Mouse (Mus musculus) lung, postnatal 0 days (tissue): ENCODE measurements around the gene Mcm2. TPM values are rescaled to one million over a fixed set of nuclear protein-coding genes. Genes with fewer than 3 reads are reported as not detected.
A peak's percentile ranks its signal among the peaks of the same experiment; 100 is the strongest.

Experiments
- ATAC-seq: fragments of 200-750 bp; cut with Nextera tagmentation; 2 replicates; pipeline ENCODE4 v1.8.0; 2017; ENCODE audit warnings: moderate library complexity
- DNase-seq: peaks from one replicate; pipeline ENCODE4 v3.0.0-alpha.2; 2016; ENCODE audit warnings: low spot score
- H3K27ac ChIP-seq: fragments of 300-500 bp; sonication (generic); 2 replicates; pipeline ENCODE4 v1.5.1; 2014; ENCODE audit warnings: antibody characterized with exemption, mild to moderate bottlenecking, low read length, mixed read lengths
- H3K27me3 ChIP-seq: fragments of 300-500 bp; sonication (generic); replicated peaks from 2 replicates; pipeline ENCODE4 v1.6.1; 2014; ENCODE audit warnings: low read length, mixed read lengths; ENCODE audit not compliant: insufficient read depth
- H3K36me3 ChIP-seq: fragments of 300-500 bp; sonication (generic); 2 replicates; pipeline ENCODE4 v1.6.1; 2014; ENCODE audit warnings: low read length, mixed read lengths; ENCODE audit not compliant: insufficient read depth
- H3K4me1 ChIP-seq: fragments of 300-500 bp; sonication (generic); 2 replicates; pipeline ENCODE4 v1.6.1; 2014; ENCODE audit warnings: antibody characterized with exemption, low read depth, low read length, mixed read lengths; ENCODE audit not compliant: insufficient read depth
- H3K4me2 ChIP-seq: fragments of 300-500 bp; sonication (generic); replicated peaks from 2 replicates; pipeline ENCODE4 v1.6.1; 2014; ENCODE audit warnings: low read depth, mild to moderate bottlenecking, low read length, moderate library complexity, mixed read lengths
- H3K4me3 ChIP-seq: fragments of 300-500 bp; sonication (generic); 2 replicates; pipeline ENCODE4 v1.5.1; 2014; ENCODE audit warnings: low read depth, low read length
- H3K9ac ChIP-seq: fragments of 300-500 bp; sonication (generic); replicated peaks from 2 replicates; pipeline ENCODE4 v1.6.1; 2014; ENCODE audit warnings: low read depth, mild to moderate bottlenecking
- H3K9me3 ChIP-seq: fragments of 300-500 bp; sonication (generic); 2 replicates; pipeline ENCODE4 v1.6.1; 2016; ENCODE audit warnings: low read length, mixed read lengths
- CTCF ChIP-seq: IDR thresholded peaks from 2 replicates; pipeline ENCODE4 v1.5.1; 2016; ENCODE audit warnings: antibody characterized with exemption, mild to moderate bottlenecking
- EP300 ChIP-seq: IDR thresholded peaks from 2 replicates; pipeline ENCODE4 v1.6.1; 2016; ENCODE audit warnings: antibody characterized with exemption, mild to moderate bottlenecking, control low read depth
- WGBS: fragments of 180-500 bp; shearing (Covaris S2); extraction: QIAGEN DNeasy Blood & Tissue Kit; methylation state at CpG from one replicate; pipeline ENCODE4 v1.1.7; 2014; 5-methylcytosine and 5-hydroxymethylcytosine counted together
- polyA plus RNA-seq: library from polyadenylated mRNA; unstranded; fragments of >200 nt; fragmentation: Nextera tagmentation; extraction: Ambion mirVana; gene quantifications from 2 replicates; pipeline ENCODE4 v1.2.1, GENCODE M21; 2015

The Mcm2 gene
- polyA plus RNA-seq, 1 experiment from 2014 or later = 14.5 TPM

- ATAC-seq (no peak), DNase-seq (no peak)
- peak overlapping the region; percentile 82 for H3K9ac ChIP-seq
- H3K4me3 ChIP-seq = peak overlapping the region; percentile 84
- H3K4me2 ChIP-seq = peak overlapping the region; percentile 88
- peak overlapping the region; percentile 97 for H3K27ac ChIP-seq
- WGBS = 52% methylated on average over 9 of the region's 9 CpGs
- no peaks in the 10 kb centered on the region for H3K9me3 ChIP-seq
- no peaks in the 10 kb centered on the region for H3K27me3 ChIP-seq
- peaks cover 11% of the 10 kb centered on the region for H3K4me1 ChIP-seq
- no peak for TF ChIP-seq EP300
- no peak for TF ChIP-seq CTCF
- peaks cover 23% of the 10 kb centered on the region; the same call in 1 of the 2 replicates for H3K36me3 ChIP-seq
Measured at GRCm38 (mm10) chr6:88840791-88841513, 57.6 kb downstream of the Mcm2 start.

GRCm38 (mm10) chr6:88840211-88840610, 58.4 kb downstream of the Mcm2 start:
- Histone ChIP-seq H3K36me3 (peaks cover 29% of the 10 kb centered on the region; the same call in 1 of the 2 replicates), H3K9ac (no peak overlapping the region), H3K4me1 (peaks cover 11% of the 10 kb centered on the region), H3K9me3 (no peaks in the 10 kb centered on the region), H3K27ac (no peak overlapping the region), H3K4me2 (peak overlapping the region; percentile 88; the same call in 1 of the 2 replicates), H3K27me3 (no peaks in the 10 kb centered on the region), H3K4me3 (no peak overlapping the region)
- DNase-seq (no peak), ATAC-seq (no peak)
- TF ChIP-seq EP300 (no peak), CTCF (no peak)
- WGBS = 62% methylated on average over 3 of the region's 3 CpGs

DNA sequence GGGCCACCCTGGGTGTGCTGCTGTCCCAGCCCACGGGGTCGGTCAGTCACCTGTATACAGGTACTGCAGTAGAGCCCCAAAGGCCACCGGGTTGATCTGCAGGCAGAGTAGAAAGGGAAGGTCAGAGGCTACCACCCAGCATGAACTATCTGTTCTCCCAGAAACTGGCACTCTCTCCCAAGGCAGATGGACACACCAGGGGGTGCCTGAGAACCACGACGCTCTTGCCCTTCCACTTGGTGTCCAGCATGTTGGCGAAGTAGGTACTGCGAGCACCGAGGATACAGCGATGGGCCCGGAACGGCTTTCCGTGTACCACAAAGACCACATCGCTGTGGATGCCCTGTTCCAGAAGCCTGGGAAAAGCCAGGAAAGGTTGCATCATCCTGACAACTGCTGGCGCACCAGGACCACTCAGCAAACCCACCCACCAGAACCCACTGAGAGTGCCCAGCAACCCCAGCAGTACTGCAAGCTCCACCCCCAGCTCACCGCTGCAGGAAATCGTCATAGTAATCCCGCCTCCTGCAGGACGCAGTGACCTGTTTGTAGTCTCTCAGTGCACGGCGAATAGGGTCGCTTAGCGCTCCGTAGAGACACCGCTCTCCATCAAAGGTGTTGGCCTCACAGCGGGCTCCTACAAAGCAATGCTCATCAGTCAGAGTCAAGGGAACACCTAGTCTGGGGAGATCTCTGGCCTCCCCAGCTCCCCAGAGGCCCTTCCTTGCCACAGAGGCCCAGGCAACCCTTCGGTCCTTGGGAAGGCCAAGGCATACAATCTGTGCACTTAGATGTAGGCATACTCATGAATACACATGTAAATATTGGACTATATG, 59.2 kb downstream of the Mcm2 start:
- H3K36me3 ChIP-seq = peaks cover 29% of the 10 kb centered on the region; the same call in 1 of the 2 replicates
- H3K4me2 ChIP-seq = no peak overlapping the region
- no peak overlapping the region for H3K4me3 ChIP-seq
- ATAC-seq (no peak), DNase-seq (no peak)
- no peaks in the 10 kb centered on the region for H3K27me3 ChIP-seq
- no peak overlapping the region for H3K9ac ChIP-seq
- H3K4me1 ChIP-seq = peaks cover 11% of the 10 kb centered on the region
- H3K27ac ChIP-seq = no peak overlapping the region
- 86% methylated on average over 26 of the region's 26 CpGs for WGBS
- no peaks in the 10 kb centered on the region for H3K9me3 ChIP-seq
- TF ChIP-seq CTCF (no peak), EP300 (no peak)

DNA sequence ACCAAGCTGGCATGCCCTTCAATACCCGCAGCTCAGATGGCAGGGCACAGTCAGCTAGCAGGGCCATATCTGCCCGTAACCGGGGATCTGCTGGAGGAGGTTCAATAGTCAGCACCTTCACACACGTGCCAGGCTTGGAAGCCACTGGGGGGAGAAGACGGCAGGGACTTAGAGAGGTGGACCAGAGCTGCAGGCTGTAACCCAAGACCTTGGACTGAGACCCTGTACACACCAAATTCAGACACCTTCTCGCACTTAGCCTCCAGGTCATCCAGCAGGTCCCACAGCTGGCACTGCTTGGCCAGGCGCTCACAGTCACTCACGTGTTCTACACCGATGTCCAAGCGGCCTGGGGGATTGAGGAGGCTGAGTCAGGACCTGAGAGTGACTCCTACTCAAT, 60.0 kb downstream of the Mcm2 start:
- no peak for ATAC-seq
- Histone ChIP-seq H3K4me1 (peaks cover 11% of the 10 kb centered on the region), H3K36me3 (peaks cover 29% of the 10 kb centered on the region; the same call in 1 of the 2 replicates), H3K9me3 (no peaks in the 10 kb centered on the region), H3K4me3 (no peak overlapping the region), H3K4me2 (no peak overlapping the region), H3K27ac (no peak overlapping the region), H3K27me3 (no peaks in the 10 kb centered on the region), H3K9ac (no peak overlapping the region)
- TF ChIP-seq CTCF (no peak), EP300 (no peak)
- 93% methylated on average over 10 of the region's 10 CpGs for WGBS
- no peak for DNase-seq

GRCm38 (mm10) chr6:88837999-88838398, 60.6 kb downstream of the Mcm2 start:
- Histone ChIP-seq H3K9me3 (no peaks in the 10 kb centered on the region), H3K27ac (0 out of 2 replicates have a peak overlapping the region, but pooled peaks have one; percentile 26), H3K9ac (no peak overlapping the region), H3K4me3 (no peak overlapping the region), H3K27me3 (no peaks in the 10 kb centered on the region), H3K4me1 (peaks cover 10% of the 10 kb centered on the region), H3K4me2 (no peak overlapping the region), H3K36me3 (peaks cover 29% of the 10 kb centered on the region; the same call in 1 of the 2 replicates)
- no peak for TF ChIP-seq EP300
- TF ChIP-seq CTCF = no peak
- DNase-seq = no peak
- WGBS = 89% methylated on average over 12 of the region's 12 CpGs
- ATAC-seq = no peak

DNA sequence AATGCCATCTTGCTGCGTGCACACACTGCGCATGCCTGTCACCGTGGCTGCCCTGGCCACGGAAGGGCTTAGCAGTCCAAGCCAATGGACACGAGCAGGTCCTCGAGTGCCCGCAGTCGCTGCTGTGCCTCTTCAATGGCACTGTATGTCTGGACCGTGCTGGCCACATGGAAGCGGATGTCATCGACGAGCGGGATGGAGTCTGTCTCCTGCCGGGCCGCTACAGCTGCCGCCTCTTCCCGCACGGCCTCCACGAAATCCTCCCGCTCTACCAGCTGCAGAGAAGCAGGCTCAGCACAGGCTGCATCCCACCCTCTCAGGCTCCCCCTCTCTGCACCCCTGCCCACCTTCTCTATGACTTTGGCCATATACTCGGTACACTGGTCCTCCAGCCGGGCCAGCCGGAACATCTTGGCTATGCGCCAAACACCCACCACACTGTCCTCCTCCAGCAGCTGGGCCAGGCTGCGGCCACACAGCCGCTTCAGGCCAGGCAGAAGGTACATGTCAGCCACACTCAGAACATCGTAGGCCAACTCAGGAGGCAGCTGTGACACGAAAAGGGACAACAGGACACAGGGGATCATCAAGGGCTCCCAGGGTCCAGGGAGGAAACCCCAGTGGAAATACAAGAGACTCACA, 62.3 kb downstream of the Mcm2 start:
- Histone ChIP-seq H3K27me3 (no peaks in the 10 kb centered on the region), H3K4me3 (no peak overlapping the region), H3K4me1 (peaks cover 7% of the 10 kb centered on the region; the same call in 1 of the 2 replicates), H3K4me2 (no peak overlapping the region), H3K27ac (peak overlapping the region; percentile 62), H3K36me3 (peaks cover 29% of the 10 kb centered on the region; the same call in 1 of the 2 replicates), H3K9me3 (no peaks in the 10 kb centered on the region), H3K9ac (no peak overlapping the region)
- TF ChIP-seq EP300 (0 out of 2 replicates have a peak, but pooled peaks have one; percentile 18), CTCF (0 out of 2 replicates have a peak, but pooled peaks have one; percentile 3)
- 57% methylated on average over 28 of the region's 28 CpGs for WGBS
- ATAC-seq = peak; percentile 75
- DNase-seq = peak; percentile 84
